Mouse (Mus musculus) liver, adult (tissue): ENCODE measurements around the gene Mapk13.

Source experiments
- GATA4 ChIP-seq: IDR thresholded peaks from 2 replicates; pipeline ENCODE4 v1.6.1; 2014; ENCODE audit warnings: mild to moderate bottlenecking, low read length; ENCODE audit not compliant: insufficient replicate concordance

The Mapk13 gene

GRCm38 (mm10) chr17:28766203-28766602 is 2.9 kb upstream of the Mapk13 start:
- no peak for TF ChIP-seq GATA4

- no peak for TF ChIP-seq GATA4
These were observed 2.1 kb upstream of the Mapk13 start for GRCm38 (mm10) chr17:28766781-28767515.

GRCm38 (mm10) chr17:28769875-28770421 is 851 bp downstream of the Mapk13 start:
- TF ChIP-seq GATA4 = no peak

- TF ChIP-seq GATA4 = no peak
These were observed 2.2 kb downstream of the Mapk13 start for GRCm38 (mm10) chr17:28771289-28771688.

GRCm38 (mm10) chr17:28775161-28775560 is 6.1 kb downstream of the Mapk13 start:
- no peak for TF ChIP-seq GATA4

GRCm38 (mm10) chr17:28776817-28777216 is 7.7 kb downstream of the Mapk13 start:
- TF ChIP-seq GATA4 = no peak

- TF ChIP-seq GATA4 = no peak
These were observed 8.3 kb downstream of the Mapk13 start for GRCm38 (mm10) chr17:28777231-28778005.

GRCm38 (mm10) chr17:28779735-28780134 is 10.6 kb downstream of the Mapk13 start:
- TF ChIP-seq GATA4 = no peak

- TF ChIP-seq GATA4 = no peak
These were observed 11.7 kb downstream of the Mapk13 start for GRCm38 (mm10) chr17:28780836-28781235.

GRCm38 (mm10) chr17:28781290-28782045 is 12.4 kb downstream of the Mapk13 start:
- TF ChIP-seq GATA4 = no peak

GRCm38 (mm10) chr17:28785036-28785435 is 15.9 kb downstream of the Mapk13 start:
- TF ChIP-seq GATA4 = no peak

GRCm38 (mm10) chr17:28787507-28787906 is 18.4 kb downstream of the Mapk13 start:
- no peak for TF ChIP-seq GATA4

- TF ChIP-seq GATA4 = no peak
These were observed 27.9 kb downstream of the Mapk13 start for GRCm38 (mm10) chr17:28797031-28797430.

- TF ChIP-seq GATA4 = no peak
These were observed 30.4 kb downstream of the Mapk13 start for GRCm38 (mm10) chr17:28799291-28800160.
